Mouse (Mus musculus): ENCODE measurements around the gene Rasl11a.
"Not testable (repeated sequence)": the region's sequence is repeated elsewhere in the genome, so short reads cannot be mapped to it uniquely, and the experiment has no call there.

The Rasl11a gene

DNA sequence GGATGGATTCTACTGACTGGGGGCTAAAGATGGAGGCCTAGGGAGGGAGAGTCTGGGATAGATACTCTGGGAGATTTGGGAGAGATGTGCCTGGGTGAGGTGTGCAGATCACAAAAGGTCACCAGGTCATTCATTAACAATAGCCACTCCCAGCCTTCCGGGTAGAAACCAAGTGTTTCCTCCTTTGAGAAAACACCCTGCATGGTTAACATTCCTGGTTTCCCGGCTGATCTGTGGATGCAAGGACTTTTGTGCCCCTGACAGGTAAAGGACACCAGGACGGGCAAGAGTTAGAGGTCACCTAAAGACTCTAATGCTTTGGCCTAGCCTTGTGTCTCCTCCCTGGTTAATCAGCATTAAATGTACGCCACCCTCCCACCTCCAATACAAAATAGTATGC, 48.0 kb downstream of the Rasl11a start:
- DNase-seq (ENCODE audit: low read depth, low spot score), result no peak

DNA sequence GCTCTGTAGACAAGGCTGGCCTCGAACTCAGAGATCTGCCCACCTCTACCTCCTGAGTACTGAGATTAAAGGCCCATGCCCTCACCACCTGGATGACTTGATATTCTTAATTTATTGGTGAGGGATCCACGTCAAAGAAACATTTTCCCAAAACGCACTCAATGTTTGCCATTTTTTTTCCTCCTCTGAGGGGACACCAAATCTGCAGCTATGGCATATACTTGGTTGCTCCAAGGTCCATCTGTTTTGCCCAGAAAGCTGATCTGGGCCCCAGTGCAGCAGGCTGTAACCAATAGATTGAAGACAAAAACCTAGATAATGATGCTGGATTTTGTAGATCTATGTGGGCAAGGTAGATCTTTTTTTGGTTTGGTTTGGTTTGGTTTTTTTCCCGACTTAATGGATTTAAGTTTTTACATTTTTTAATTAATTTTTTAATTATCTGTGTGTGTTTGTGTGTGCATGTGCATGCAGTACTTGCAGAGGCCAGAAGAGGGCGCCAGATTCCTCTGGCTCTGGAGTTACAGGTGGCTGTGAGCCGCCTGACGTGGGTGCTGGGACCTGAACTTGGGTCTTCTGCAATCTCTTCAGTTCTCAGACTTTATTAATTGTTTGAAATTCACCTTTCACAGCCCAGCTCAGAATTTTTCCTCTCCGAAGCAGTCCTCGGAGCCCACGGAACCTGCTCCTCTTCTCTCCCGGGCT, 48.8 kb downstream of the Rasl11a start:
- no peak for DNase-seq (ENCODE audit: low read depth, low spot score)

DNA sequence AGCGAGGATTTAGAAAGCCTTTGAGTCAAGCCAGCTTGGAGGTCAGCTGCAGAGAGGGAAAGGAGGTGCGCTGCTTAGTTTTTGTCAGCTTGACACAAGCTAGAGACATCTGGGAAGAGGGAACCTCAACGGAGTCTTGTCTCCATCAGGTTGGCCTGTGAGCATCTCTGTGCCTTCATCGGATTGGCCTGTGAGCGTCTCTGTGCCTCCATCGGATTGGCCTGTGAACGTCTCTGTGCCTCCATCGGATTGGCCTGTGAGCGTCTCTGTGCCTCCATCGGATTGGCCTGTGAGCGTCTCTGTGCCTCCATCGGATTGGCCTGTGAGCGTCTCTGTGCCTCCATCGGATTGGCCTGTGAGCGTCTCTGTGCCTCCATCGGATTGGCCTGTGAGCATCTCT, 50.8 kb downstream of the Rasl11a start:
- DNase-seq (ENCODE audit: low read depth, low spot score), result not testable (repeated sequence)

DNA sequence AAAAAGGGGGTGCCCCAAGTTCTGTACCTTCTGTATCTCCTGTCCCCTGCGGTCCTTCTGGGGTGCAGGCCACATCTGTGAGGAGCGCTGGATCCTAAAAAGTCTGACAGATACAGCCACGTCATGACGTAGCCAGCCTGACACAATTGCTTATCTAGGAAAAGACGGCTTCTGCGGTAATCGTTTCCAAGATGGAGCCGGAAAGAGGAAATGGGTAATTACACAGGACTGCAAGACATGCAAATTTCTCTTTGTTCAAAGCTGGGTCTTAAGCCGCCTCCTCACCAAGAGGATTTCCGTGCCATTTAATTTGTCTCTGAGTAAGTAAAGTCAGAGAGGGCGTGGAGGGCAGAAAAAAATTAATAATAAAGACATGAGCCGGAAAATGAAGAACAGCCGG, 52.1 kb downstream of the Rasl11a start:
- no peak for DNase-seq (ENCODE audit: low read depth, low spot score)

Data from embryo, embryonic 11.5 days (tissue).